Mouse (Mus musculus) hindbrain, embryonic 13.5 days (tissue): ENCODE results near the gene Rbp4. TPM values are rescaled to one million over a fixed set of nuclear protein-coding genes. Genes with fewer than 3 reads are reported as not detected.

Source experiments
- ATAC-seq: fragments of 200-750 bp; cut with Nextera tagmentation; 2 replicates; pipeline ENCODE4 v1.8.0; 2017; ENCODE audit warnings: moderate TSS enrichment; ENCODE audit not compliant: low FRiP score
- H3K27ac ChIP-seq: fragments of 300-500 bp; sonication (generic); 2 replicates; pipeline ENCODE4 v1.5.1; 2015; ENCODE audit warnings: inconsistent platforms, mild to moderate bottlenecking, moderate library complexity
- H3K27me3 ChIP-seq: fragments of 300-500 bp; sonication (generic); 2 replicates; pipeline ENCODE4 v1.6.1; 2015; ENCODE audit warnings: mild to moderate bottlenecking, inconsistent platforms
- H3K36me3 ChIP-seq: fragments of 300-500 bp; sonication (generic); 2 replicates; pipeline ENCODE4 v1.6.1; 2015; ENCODE audit warnings: mild to moderate bottlenecking, inconsistent platforms
- H3K4me1 ChIP-seq: fragments of 300-500 bp; sonication (generic); replicated peaks from 2 replicates; pipeline ENCODE4 v1.6.1; 2015; ENCODE audit warnings: inconsistent platforms
- H3K4me2 ChIP-seq: fragments of 300-500 bp; sonication (generic); 2 replicates; pipeline ENCODE4 v1.6.1; 2015; ENCODE audit warnings: inconsistent platforms, mild to moderate bottlenecking, moderate library complexity
- H3K4me3 ChIP-seq: fragments of 300-500 bp; sonication (generic); 2 replicates; pipeline ENCODE4 v1.5.1; 2015; ENCODE audit warnings: mild to moderate bottlenecking, inconsistent platforms
- H3K9ac ChIP-seq: fragments of 300-500 bp; sonication (generic); 2 replicates; pipeline ENCODE4 v1.6.1; 2015; ENCODE audit warnings: mild to moderate bottlenecking, inconsistent platforms
- H3K9me3 ChIP-seq: fragments of 300-500 bp; sonication (generic); 2 replicates; pipeline ENCODE4 v1.6.1; 2016; ENCODE audit warnings: inconsistent platforms
- WGBS: fragments of 180-500 bp; shearing (Covaris S2); methylation state at CpG from one replicate; pipeline ENCODE4 v1.1.7; 2015; 5-methylcytosine and 5-hydroxymethylcytosine counted together
- polyA plus RNA-seq: library from polyadenylated mRNA; unstranded; fragments of >200 nt; fragmentation: Nextera tagmentation; extraction: Ambion mirVana; gene quantifications from 2 replicates; pipeline ENCODE4 v1.2.1, GENCODE M21; 2015

Gene Rbp4
- polyA plus RNA-seq = 2.7 and 5.5 TPM in 2 replicates

DNA sequence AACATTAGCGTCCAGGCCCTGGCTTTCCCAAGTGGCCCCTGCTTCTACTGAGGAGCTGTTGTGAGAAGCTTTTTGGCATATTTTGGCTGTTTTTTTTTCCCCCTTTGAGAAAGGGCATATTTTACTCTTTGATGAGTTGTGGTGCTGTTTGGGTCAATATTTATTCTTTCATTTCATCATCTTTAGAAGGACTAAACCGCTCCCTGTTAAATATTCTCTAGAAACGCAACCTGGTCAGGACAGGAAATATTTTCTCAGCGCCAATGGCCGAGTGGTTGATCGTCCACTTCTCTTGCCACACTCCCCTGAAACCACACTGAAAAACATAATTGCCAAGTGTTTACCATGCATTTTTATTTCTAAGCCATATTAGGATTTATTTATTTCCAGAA lies at the start of gene Rbp4:
Rbp4 (minus strand) TSS at position 63 of the 392 bp plus-strand sequence.
- peaks cover 42% of the 10 kb centered on the region for H3K27me3 ChIP-seq
- H3K4me3 ChIP-seq = peak within 1 kb of the TSS; percentile 57
- peak within 1 kb of the TSS; percentile 67 for H3K9ac ChIP-seq
- H3K36me3 ChIP-seq = no peaks in the 10 kb centered on the region
- no peak for ATAC-seq
- peaks cover 3% of the 10 kb centered on the region; the same call in 1 of the 2 replicates for H3K4me1 ChIP-seq
- peak within 1 kb of the TSS; percentile 82 for H3K4me2 ChIP-seq
- no peak within 1 kb of the TSS for H3K27ac ChIP-seq
- WGBS = 71% methylated on average over 6 of the region's 6 CpGs
- no peaks in the 10 kb centered on the region for H3K9me3 ChIP-seq

DNA sequence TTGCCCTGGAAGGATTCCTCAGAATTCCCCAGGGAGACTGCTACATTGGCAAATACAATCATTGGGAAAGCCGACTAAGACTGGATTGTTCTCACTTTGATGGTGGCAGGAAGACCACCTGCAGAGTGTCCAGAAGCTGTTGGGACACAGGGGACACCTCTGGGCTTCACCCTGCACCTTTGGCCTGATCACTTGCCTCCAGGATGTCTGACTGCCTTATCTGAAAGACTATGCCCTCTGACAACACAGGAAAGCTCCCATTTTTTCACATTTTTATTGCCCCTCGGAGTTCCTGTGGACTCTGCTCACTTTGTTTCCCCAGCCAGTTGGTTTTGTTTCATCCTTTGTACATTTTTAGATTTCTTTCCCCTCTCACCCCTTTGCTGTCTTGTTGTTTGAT lies 39.6 kb upstream of the Rbp4 start:
- Histone ChIP-seq H3K27ac (no peak overlapping the region), H3K9me3 (no peaks in the 10 kb centered on the region), H3K27me3 (no peaks in the 10 kb centered on the region), H3K4me2 (no peak overlapping the region), H3K4me3 (no peak overlapping the region), H3K9ac (no peak overlapping the region), H3K4me1 (no peaks in the 10 kb centered on the region), H3K36me3 (no peaks in the 10 kb centered on the region)
- WGBS = 57% methylated on average over 2 of the region's 2 CpGs
- no peak for ATAC-seq

DNA sequence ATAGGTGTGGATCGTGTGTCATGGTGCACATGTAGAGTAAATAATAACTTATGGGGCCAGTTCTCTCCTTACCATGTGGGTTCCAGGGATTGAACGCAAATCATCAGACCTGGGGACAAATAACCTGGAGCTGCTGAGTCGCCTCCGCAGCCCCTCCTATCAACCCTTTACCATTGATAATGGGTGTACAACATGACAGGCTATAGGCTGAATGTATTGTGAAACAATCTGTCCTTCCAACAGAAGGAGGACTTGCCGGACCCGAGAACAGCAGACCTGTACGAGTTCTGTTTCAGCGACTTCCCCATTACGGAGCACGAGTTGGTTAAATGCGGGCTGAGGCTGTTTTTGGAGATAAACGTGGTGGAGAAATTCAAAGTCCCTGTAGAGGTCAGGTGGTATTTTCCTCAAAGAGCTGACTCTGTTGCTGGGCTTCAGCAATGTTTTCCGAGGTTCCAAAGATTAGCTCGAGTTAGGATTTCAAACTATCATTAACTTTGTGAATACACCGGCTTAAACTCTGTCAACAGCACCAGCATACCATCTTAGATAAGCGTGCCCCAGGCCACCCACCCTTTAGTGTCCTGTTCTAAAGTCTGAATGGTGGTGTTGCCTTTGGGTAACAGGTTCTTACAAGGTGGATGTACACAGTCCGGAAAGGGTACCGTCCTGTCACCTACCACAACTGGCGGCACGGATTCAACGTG lies 36.7 kb upstream of the Rbp4 start:
- no peak for ATAC-seq
- Histone ChIP-seq H3K27me3 (no peaks in the 10 kb centered on the region), H3K36me3 (no peaks in the 10 kb centered on the region), H3K9ac (no peak overlapping the region), H3K27ac (no peak overlapping the region), H3K9me3 (no peaks in the 10 kb centered on the region), H3K4me2 (no peak overlapping the region), H3K4me3 (no peak overlapping the region), H3K4me1 (no peaks in the 10 kb centered on the region)
- 94% methylated on average over 21 of the region's 21 CpGs for WGBS

DNA sequence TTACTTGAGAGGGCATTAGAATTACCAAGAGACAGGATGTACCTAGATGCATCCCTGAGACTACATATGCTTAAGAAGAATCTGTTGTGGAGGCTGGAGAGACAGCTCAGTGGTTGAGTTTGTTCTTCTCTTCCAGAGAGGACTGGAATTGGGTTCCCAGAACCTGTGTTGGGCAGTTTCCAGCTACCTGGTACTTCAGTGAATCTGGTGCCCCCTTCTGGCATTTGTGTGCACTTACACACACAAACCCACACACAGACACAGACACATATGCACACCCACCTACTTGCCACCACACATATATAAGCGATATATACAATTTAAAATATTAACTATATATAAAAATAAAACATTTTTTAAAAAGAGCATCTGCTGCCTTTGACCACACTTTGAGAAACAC lies 31.2 kb upstream of the Rbp4 start:
- Histone ChIP-seq H3K9ac (no peak overlapping the region), H3K36me3 (no peaks in the 10 kb centered on the region), H3K9me3 (no peaks in the 10 kb centered on the region), H3K4me2 (no peak overlapping the region), H3K27ac (no peak overlapping the region), H3K4me3 (no peak overlapping the region), H3K27me3 (no peaks in the 10 kb centered on the region), H3K4me1 (no peaks in the 10 kb centered on the region)
- no peak for ATAC-seq
- 100% methylated on average over 1 of the region's 1 CpGs for WGBS

DNA sequence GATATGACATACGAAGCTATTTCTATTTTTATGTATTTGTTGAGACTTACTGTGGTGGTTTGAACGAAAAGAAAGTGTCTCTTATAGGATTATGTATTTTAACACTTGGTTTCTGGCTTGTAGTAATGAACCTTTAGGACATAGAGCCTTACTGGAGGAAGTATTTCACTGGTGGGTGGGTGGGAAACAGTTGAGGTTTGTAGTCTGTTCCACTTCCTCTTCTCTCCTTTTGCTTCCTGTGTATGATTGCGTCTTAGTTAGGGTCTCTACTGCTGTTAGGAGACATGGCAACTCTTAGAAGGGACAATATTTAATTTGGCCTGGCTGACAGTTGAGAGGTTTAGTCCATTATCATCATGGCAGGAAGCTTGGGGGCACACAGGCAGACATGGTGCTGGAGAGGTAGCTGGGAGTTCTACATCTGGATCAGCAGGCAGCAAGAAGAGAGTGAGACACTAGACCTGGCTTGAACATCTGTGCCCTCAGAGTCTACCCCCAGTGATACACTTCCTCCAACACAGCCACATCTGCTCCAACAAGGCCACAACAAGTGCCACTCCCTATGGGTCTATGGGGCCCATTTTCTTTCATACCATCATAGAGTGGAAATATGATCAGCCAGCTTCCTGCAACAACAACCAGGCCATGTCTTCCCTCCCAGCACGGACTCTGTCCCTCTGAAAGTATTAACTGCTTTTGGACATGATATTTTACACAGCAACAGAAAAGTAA lies 18.6 kb upstream of the Rbp4 start:
- Histone ChIP-seq H3K27me3 (no peaks in the 10 kb centered on the region), H3K27ac (no peak overlapping the region), H3K4me1 (no peaks in the 10 kb centered on the region), H3K9me3 (no peaks in the 10 kb centered on the region), H3K4me3 (no peak overlapping the region), H3K9ac (no peak overlapping the region), H3K4me2 (no peak overlapping the region), H3K36me3 (no peaks in the 10 kb centered on the region)
- no peak for ATAC-seq
- 88% methylated on average over 4 of the region's 4 CpGs for WGBS

DNA sequence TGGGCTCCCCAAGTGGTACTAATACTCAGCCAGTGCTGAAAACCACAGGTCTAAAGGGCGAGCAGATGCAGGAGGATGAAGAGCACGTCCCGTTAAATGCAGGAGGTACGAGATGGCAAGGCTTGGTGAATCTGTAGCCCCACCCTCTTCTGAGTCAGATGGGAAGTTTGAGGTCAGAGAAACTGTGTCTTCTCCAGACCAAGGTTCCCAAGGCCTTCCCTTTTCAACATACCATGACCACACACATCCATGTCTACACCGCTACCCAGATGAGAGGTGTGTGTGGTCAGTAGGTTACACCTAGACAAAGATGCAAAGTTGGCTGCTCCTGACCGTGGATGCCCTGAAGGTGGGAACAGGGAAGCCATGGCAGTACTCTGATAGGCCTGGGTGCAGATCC lies 9.7 kb upstream of the Rbp4 start:
- ATAC-seq = no peak
- Histone ChIP-seq H3K4me2 (no peak overlapping the region), H3K27me3 (no peaks in the 10 kb centered on the region), H3K36me3 (no peaks in the 10 kb centered on the region), H3K9ac (no peak overlapping the region), H3K9me3 (no peaks in the 10 kb centered on the region), H3K4me1 (no peaks in the 10 kb centered on the region), H3K4me3 (no peak overlapping the region), H3K27ac (no peak overlapping the region)
- WGBS = 91% methylated on average over 6 of the region's 6 CpGs

DNA sequence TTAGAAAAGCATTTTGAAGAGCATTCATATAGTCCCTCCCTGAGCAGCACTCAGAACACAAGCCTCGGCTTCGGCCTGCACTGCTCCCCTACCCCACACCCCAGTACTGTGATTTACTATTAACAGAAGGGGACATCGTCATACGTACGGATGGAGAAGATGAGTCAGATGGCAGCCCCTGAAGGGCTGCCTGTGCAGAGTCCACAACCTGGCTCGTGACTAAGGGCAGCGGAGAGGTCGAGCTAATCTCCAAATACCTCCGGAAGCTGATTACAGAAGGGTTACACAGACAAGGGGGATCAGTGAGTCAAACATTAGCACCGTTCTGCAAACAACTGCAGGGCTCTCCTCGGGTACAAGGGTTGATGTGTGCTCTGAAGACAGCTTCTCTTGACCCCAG lies 8.9 kb upstream of the Rbp4 start:
- H3K9ac ChIP-seq = no peak overlapping the region
- H3K27ac ChIP-seq = no peak overlapping the region
- H3K4me3 ChIP-seq = no peak overlapping the region
- H3K27me3 ChIP-seq = no peaks in the 10 kb centered on the region
- H3K9me3 ChIP-seq = no peaks in the 10 kb centered on the region
- H3K36me3 ChIP-seq = no peaks in the 10 kb centered on the region
- H3K4me2 ChIP-seq = no peak overlapping the region
- H3K4me1 ChIP-seq = no peaks in the 10 kb centered on the region
- 82% methylated on average over 11 of the region's 11 CpGs for WGBS
- no peak for ATAC-seq

DNA sequence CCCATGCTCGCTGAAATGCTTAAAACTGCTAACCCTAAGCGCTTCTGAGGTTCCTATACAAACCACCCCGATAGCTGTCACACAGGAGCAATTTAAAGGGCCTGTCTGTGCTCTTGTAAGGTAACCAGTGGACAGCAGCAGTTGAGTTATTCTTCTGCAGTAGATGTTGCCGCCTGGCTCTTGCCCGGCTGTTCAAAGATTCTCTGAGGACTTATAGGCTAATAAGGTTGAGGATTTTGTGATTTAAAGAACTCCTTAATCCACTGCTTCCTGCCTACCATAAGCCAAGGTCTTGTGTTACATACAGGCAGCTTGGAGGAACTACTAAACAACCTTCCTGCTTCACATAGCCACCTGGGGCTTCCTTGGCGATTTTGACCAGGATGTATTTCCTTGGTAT lies 7.4 kb upstream of the Rbp4 start, which contains the start of gene Pde6c:
Pde6c (plus strand) TSS at position 301 of the 400 bp plus-strand sequence.
- Histone ChIP-seq H3K9ac (no peak within 1 kb of the TSS), H3K27ac (no peak within 1 kb of the TSS; the same call in 1 of the 2 replicates), H3K27me3 (no peaks in the 10 kb centered on the region), H3K4me3 (no peak within 1 kb of the TSS), H3K4me1 (no peaks in the 10 kb centered on the region), H3K36me3 (no peaks in the 10 kb centered on the region), H3K9me3 (no peaks in the 10 kb centered on the region), H3K4me2 (no peak within 1 kb of the TSS)
- 83% methylated on average over 6 of the region's 6 CpGs for WGBS
- no peak for ATAC-seq

DNA sequence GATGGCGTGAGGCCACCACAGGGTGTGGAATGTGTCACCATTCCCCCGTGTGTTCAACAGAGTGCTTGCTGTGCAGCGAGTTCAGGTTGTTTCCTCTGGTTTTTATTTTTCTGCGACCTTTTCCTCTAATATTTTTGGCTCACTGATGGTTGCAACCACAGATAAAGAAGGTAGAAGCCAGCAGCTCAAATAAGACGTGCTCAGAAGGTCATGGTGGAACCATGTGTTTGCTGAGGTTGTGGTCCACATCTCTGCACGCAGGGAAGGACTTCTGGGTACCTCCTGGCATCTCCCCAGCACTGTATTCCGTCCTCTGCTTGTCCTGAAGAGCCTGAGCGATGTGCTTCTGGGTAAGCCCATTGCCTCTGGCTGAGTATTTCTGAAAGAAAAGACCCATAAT lies 1.6 kb upstream of the Rbp4 start:
- H3K4me2 ChIP-seq = no peak overlapping the region
- ATAC-seq = no peak
- no peak overlapping the region for H3K4me3 ChIP-seq
- WGBS = 79% methylated on average over 8 of the region's 8 CpGs
- peaks cover 3% of the 10 kb centered on the region; the same call in 1 of the 2 replicates for H3K4me1 ChIP-seq
- H3K27ac ChIP-seq = no peak overlapping the region
- no peaks in the 10 kb centered on the region for H3K36me3 ChIP-seq
- H3K27me3 ChIP-seq = peaks cover 41% of the 10 kb centered on the region
- no peaks in the 10 kb centered on the region for H3K9me3 ChIP-seq
- H3K9ac ChIP-seq = no peak overlapping the region

DNA sequence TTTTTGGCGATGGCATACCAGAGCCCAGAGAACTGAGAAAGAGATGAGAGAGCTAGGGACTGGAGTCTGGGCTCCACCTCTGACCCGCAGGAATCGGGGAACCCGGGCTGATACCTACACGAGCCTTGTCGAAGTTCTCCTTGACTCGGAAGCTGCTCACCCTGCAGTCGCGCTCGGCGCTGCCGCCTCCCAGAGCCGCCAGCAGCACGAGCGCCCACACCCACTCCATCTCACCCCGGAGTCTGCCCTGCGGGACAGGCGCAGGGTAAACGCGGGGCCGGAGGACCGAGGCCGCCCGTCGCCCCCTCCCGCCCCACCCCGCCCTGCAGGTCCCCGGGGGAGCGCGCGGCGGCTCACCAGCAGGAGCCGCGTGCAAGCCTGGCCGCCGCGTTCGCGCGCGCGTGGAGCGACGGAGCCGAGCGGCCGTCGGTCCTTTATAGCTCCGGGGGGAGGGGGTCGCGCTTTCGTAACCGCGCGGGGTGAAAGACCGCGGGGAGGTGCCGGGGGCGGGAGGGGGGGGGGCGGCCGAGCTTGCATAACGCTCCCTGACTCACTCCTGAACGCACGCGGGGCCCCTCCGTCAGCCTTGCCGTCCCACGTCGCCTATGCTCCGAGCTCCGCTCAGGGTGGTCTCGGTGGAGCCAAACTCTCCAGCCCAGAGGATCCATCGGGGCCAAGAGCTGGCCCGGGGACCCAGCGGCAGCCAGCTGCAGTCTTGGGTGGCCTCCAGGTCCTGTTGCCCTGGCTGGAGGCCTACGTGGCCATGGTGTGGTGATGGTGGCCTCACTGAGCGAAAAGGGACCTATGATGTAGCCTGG lies 471 bp downstream of the Rbp4 start:
- Histone ChIP-seq H3K4me2 (peak overlapping the region; percentile 82), H3K9me3 (no peaks in the 10 kb centered on the region), H3K27me3 (peaks cover 42% of the 10 kb centered on the region), H3K4me3 (peak overlapping the region; percentile 57), H3K36me3 (no peaks in the 10 kb centered on the region), H3K4me1 (peaks cover 3% of the 10 kb centered on the region; the same call in 1 of the 2 replicates), H3K9ac (peak overlapping the region; percentile 67), H3K27ac (no peak overlapping the region)
- WGBS = 1% methylated on average over 51 of the region's 77 CpGs
- peak; percentile 80 for ATAC-seq

DNA sequence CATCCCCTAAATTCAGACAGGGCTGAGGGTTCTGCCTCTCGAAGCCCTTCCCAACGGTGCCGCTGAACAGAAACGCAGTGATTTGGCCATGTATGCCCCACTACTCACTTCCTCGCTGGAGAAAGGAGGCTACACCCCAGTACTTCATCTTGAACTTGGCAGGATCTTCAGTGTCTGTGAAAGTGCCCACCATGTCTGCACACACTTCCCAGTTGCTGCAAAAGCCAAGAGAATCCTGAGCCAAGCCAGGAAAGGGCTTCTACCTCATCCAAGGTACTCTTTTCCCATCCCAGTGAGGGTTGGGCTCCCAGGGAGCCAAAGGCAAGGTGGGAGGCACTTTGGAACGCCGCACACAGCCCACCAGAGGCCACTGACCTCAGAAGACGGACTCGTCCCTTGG lies 1.2 kb downstream of the Rbp4 start:
- no peak overlapping the region for H3K27ac ChIP-seq
- WGBS = 30% methylated on average over 9 of the region's 9 CpGs

DNA sequence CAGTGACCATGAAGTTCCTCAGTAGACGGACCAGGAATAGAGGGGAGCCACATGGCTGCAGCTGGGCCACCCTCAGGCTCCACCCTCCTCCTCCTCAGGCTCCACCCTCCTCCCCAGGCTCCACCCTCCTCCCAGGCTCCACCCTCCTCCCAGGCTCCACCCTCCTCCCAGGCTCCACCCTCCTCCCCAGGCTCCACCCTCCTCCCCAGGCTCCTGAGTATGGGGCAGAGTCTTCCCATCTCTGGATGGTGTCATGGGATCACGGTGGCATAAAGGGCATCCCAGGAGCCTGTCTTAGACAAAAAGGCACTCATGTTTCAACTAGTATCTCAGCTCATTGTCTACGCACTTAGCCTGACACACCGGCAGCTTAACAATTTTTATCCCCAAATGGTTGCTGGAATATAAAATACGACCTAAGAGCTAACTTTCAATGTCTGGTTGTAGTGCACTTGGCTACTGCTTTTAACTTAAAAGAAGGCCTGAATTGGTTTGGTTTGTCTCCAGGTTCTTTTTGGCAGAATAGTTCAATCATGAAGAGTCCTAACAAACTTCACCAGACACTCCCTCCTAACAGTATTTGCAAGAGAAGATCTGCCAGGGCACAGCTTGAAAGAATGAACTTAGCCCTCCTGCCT lies 4.8 kb downstream of the Rbp4 start:
- Histone ChIP-seq H3K9me3 (no peaks in the 10 kb centered on the region), H3K4me3 (no peak overlapping the region), H3K27me3 (peaks cover 32% of the 10 kb centered on the region), H3K27ac (no peak overlapping the region), H3K4me1 (peaks cover 3% of the 10 kb centered on the region; the same call in 1 of the 2 replicates), H3K4me2 (no peak overlapping the region), H3K9ac (no peak overlapping the region), H3K36me3 (no peaks in the 10 kb centered on the region)
- ATAC-seq = no peak
- WGBS = 86% methylated on average over 5 of the region's 5 CpGs

More for the DNA sequence above, 1.2 kb downstream of the Rbp4 start:
- no peak for ATAC-seq
- Histone ChIP-seq H3K4me3 (peak overlapping the region; percentile 57), H3K4me2 (peak overlapping the region; percentile 82), H3K9ac (no peak overlapping the region), H3K9me3 (no peaks in the 10 kb centered on the region), H3K27me3 (peaks cover 42% of the 10 kb centered on the region), H3K36me3 (no peaks in the 10 kb centered on the region), H3K4me1 (peaks cover 3% of the 10 kb centered on the region; the same call in 1 of the 2 replicates)
